Mouse (Mus musculus): Measurements from ENCODE around the gene Cd46.

The Cd46 gene

DNA sequence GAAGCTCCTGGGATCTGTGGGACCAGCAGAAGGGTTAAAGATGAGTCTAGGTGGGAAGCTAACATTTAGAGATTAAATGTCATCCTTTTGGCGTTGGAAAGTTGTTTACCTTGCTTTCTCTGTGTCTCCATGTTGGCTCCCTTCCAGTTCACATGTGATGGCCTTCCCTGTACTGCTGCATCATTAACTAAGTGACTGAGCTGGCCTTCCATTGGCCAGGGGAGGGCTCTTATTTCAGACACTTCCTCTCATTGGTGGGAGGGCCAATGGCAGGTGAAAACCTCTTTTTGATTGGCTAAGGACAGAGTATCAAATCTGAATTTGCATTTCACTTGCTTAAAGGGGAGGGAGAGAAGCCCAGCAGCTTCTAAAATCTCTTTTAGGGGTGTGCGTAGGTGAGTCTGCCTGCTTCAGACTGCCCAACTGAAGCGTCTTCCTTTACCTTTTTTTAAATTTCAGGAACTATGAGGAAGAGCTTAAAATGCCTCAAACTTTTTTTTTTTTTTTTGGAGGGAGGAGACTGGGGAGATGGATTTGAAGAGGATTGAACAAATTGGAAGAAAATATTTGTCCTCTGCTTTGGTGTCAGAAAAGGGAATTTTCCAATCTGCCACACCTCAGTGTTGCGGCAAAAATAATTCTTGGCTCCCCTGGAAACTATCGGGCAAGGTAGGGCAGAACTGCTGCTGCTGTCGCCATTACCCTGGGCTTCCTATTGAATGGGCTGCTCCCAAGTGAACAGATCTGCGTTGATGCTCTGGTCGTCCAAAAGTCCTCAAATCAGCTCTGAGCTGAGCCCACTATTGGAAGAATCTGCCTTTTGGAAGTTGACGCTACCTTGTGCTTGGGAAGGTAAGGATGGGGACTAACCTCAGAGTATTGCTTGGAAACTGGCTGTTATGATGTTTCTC lies 73.7 kb downstream of the Cd46 start:
- peak; percentile 97 to 98 for DNase-seq

DNA sequence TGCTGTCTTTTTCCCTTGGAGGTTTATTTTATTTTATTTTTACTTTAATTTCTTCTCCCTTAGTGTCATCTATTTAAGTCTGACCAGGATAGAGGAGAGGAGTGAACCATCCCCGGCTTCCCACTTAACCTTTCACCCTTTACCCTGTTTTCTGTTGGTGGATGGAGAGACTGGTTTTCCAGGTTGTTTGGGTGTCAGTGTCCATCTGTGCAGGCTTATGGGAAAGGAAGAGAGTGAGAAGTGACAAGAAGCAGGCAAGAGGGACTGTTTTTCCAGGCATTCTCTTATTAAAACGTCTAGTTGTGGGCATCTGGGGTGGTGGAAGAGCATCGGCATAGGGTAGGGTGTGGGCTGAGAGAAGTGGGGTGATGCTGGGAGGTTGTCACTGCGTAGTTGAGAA lies 74.4 kb downstream of the Cd46 start:
- no peak for DNase-seq

DNA sequence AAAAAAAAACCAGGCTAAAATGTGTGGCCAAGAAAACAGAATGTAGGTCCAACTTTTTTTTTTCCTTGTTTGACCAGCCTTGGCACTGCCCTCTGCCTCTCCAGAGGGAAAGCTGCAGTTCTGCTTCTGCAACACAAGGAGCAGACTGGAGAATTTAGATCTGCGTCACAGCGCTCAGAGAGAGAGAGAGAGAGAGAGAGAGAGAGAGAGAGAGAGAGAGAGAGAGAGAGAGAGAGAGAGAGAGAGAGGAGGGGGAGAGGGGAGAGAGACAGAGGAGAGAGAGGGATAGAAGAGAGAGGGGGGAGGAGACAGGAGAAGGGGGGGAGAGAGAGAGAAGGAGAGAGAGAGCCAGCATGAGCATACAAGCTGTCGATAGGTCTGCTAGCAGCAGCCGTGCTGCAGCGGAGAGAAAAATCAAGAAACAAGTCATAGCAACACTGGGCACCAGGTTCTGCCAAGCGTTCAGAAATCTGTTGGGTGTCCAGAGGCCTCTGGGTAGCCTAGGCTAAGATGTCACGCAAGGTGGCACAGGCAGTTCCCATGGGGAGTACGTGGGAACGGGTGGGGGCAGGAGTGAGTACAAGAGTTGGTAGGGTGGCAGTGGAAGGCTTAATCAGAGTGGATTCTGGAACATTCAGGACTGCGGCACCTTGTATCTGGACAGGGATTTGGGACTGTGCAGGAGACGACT lies 75.1 kb downstream of the Cd46 start:
- DNase-seq, result peak; percentile 78 to 83

DNA sequence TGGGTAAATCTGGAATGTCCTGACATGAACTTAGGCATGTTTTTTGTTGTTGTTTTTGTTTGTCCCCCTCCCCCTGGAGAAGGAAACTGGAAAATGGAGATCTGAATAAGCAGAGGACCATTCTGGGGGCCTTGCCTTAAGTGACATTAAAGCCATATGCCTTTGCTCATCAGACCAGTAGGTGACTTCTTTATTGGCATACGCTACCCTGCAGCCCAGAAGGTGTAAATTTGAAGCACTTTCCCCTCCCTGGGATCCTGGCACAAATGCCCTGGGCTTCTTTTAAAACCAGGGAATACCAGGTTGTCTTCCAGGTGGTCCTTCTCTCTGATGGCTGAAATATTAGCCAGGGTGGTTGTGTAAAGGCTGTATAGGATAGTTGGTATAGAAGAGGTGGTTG lies 76.8 kb downstream of the Cd46 start:
- DNase-seq, result no peak

DNA sequence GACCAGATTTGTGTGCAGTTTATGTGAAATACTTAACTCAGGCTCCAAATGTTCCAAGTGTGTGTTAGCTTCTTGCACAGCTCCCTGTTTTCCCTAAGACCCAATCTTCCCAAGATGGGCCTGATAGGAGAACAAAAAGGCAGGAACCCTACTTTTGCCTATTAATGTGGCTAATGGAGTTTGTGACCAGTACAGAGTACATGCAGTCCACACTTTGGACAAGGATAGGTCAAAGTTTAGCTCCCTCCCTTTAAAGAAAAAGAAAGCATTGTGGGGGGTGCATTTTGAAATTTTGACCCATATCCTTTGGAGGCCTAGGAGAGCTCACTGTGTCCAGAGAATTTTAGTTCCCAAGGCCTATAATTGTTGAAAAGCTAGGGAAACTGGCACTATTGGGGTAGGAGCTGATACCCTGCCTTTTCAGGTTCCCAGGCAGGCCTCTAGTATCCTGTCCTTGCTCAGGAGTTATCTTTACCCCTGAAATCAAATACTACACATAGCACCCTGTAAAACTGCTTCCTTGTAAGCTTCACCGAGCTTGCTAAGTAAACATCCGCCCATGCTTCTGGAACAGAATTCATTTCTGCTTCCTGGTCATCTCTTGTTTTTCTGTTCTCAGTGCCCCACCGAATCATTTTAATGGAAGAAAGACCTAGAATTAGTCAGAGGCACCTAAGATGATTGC lies 77.7 kb downstream of the Cd46 start:
- DNase-seq, result peak; percentile 41 to 60

DNA sequence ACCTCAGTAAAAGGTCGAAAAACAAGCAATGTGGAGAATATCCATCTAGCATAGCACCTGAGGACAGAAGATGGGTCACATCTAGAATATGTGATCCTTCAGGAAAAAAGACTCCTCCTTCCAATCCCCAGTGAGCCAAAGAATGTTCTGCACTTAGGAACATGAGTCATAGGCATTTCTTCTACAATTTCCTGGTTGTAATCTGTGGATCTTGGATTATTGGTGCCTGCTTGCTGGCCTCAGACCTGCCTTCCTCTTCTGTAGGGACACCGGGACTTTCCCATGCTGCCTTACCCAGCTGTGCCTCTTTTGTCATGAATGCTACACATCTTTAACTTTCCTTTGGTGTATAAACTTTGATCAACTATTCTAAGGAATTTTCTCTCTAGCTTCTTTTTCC lies 79.5 kb downstream of the Cd46 start:
- no peak for DNase-seq

DNA sequence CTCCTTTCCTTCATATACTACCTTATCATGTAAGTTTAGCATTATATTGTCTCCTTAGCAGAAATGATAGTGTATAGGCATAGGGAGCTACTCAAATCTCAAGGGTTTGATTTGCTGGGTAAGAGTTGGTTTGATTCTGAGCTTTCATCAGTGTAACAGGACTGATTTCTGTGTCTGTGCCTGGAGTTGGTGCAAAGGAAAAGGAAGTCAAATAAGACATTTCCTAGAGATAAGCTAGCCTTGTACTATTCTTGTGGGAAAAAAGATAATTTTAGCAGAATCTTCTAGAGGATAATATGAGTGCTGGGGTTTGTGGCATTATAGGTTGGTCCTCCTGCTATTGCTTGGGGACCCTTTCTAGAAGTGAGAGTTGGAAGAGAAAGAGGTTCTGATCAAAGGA lies 85.8 kb downstream of the Cd46 start:
- no peak for DNase-seq

DNA sequence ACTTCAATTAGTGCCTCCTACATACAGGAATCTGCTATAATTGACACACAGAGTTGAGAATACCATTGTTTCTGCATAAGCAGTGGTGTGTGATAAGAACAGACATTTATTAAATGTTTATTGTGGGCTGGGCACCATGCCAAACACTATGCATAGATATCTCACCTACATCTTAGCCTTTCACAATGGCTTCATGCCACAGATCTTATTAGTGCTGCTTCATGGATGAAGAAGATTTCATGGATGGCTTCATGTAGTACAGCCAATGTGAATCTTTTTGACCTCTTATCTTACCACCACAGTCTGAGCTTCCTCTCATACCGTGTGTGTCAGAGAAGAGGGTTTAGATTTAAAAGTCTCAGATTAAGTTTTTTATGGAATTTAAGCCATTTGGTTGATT lies 87.9 kb downstream of the Cd46 start:
- DNase-seq, result no peak

DNA sequence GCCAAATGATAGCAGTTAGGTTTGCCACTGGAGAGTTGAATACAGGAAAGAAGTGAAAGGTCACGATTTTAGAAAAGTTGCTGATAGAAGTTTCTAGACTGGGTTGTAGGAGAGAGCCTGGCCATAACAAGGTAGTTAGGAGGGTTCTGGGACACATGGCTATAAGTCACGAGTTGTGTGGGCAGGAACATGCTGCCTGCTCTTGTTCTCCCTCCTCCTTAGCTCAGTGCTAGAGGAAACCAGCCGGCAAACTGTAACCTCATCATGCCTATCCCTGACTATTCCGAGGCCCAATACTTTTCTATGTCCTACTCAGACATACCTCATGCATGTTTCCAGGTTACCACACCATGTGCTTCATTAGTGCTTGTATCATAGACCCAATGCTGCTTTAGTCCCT lies 88.7 kb downstream of the Cd46 start:
- no peak for DNase-seq

DNA sequence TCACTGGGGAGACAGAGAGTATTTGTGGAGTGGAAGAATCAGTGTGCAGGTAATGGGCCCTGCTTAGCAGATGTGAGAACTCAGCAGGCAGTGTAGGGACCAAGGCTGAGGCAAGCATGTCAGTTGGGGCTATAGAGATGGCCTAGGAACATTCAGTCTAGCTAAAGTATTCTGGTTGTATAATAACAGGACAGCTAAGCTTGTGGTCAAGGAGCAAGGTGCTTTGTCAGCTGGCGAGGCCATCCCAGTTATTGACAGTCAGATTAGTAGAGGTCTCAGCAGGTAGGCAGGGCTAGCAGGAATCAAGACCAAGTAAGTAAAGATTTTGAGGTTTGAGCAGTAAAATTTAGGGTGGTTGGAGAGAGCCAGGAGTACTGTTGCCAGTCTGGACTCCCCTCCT lies 93.7 kb downstream of the Cd46 start:
- DNase-seq, result peak; percentile 62 to 71

DNA sequence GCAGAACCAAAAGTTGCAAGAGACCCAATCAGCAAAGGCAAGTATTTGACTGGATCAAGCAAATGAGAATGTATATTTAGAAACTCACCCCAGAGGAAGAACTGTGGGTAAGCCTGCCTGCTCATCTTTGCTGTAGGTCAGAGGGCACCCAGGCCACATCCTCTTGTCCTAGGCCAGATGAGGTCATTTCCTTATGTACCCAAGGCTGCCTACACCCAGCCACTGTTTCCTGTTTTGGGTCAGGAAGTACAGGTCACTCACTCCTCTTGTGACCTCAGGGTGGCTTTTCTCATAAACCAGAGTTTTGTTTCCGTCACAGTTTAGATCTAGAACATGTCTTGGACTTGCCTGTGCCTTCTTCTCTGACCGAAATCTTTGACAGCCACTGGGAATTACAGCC lies 96.9 kb downstream of the Cd46 start:
- DNase-seq, result peak; percentile 71 to 81

DNA sequence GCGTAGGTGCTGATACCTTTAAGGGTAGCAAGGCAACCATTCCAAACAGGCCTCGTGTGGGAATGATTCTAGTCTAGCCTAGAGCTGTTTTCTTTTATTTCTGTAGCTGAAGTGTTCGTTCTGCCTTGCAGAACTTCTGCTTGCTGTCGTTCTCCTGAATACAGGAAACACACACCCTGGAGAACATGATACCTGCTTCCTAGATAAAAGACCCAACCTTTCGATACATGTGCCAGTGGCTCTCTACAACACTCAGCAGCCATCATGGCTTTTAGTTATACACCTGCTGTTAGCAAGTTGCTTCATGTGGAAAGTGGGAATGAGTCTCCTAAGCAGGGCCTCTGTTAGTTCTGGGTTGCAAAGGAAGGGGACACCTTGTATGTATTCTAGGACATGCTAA lies 97.8 kb downstream of the Cd46 start:
- DNase-seq, result no peak

DNA sequence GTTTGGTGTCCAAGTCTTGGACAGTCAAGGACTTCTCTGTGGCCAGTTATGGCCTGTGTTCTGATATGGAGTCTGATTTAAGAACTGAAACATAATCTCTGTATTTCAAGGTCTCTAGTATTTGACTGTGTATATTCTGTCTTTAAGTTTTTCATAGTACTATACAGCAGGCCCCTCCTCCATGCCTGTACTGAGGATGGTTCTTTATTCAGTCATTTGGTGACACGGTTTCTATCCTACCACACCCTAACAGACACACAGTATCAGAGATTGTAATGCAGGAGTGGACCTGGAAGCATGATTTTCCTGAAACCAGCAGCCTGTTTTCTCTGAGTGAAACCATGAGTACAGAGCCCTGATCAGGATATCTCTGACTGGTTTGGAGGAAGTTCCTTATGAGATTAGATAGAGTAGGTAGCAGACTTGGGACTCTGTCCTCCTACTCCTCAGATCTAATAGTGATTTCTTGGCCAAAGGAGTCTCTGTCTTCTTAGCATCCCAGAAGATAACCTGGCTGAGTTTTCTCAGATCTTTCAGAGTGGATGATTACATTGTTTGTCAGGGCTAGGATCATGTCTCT lies 98.5 kb downstream of the Cd46 start:
- DNase-seq, result no peak

DNA sequence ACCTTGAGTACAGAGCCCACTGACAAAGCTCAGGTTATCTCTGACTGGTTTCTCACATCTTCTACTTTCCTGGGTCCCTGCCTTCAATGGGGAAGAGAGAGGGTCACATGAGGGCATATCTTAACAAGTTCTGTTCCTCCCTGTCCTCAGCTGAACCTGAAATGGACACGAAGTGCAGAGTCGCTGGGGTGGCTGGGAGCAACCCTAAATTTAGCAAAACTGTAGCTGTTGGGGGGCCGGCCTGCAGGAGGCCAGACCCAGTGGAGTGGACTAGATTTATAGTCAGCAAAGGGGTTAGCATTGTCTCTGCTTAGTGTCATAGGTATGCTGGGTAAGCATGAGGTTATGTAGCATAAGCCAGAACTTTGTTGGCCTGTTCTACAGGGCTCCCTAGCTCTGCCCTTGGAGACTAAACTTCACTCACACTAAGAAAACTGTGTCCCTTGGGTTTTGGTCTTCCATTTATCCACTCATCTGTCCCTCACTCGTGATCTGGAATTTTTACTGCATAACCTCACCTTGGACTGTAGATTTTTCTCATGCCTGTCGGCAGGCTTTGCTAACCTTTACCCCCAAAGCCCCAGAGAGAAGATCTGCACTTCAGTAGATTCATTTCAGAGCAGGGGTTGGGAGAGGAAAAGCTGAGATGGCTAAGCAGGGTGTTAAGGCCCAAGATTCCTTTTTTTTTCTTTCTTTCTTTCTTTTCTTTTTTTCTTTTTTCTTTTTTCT lies 99.3 kb downstream of the Cd46 start:
- peak; percentile 40 to 72 for DNase-seq

DNA sequence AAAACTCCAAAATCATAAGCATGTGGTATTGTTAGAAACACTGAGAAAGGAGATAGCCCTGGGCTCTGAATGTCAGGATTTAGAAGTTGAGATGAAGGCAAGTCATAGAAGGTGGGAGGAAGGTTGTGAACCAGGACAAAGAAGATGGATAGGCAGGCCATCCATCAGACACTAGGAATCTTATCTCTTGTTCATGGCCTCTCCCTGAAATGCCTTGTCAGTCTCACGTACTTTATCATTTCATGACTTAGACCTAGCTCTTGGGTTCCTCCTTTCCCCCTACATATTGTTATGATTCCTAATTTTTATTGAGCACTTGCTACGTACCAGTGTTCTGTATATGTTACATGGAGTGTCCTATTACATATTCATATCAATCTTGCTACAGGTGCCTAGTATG lies 100.4 kb downstream of the Cd46 start:
- DNase-seq, result no peak

DNA sequence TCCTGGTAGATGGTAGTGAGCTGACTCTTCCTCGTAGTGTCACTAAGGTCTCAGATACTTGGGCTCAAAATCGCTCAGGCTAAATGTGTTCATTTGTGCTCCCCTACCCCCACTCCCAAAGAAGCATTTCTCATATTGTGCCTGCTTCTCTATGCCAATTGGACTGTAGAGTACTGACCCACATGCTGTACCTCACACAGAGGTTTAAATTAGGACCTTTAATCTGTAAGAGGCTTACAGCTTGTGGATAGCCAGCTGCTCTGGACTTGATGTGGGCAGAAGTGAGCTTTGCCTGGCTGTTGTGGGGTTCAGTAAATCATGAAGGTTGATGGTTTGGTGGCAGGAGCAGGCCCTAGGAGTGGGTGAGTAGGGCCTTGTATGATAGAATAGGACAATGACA lies 101.1 kb downstream of the Cd46 start:
- DNase-seq, result no peak

DNA sequence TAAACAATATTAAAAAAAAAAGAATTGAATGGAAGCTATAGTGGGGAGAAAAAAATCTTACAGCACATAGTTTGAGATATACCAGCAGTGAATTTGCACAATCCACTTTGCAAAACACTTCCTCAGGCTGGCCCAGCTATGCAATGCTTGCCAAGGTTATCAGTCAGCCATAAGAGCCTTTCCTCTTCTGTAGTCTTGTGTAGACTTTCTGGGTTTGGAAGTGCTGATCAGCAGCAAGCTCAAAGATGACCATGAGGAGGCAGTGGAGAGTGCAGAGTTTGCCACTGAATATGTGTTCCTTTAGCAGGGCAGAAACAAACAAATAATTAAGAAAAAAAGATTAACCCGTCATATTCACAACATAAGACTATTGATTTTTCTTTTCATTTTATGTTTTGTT lies 103.0 kb downstream of the Cd46 start:
- DNase-seq, result no peak
